Mouse (Mus musculus) adrenal gland, postnatal 25 days (tissue): ENCODE measurements at regions not wholly inside any gene's neighbourhood (a gene's known extent, or its start where the extent isn't known, plus 50 kb on each side); places are given as distances from the start of the nearest gene placed in this dataset.
"Not testable (repeated sequence)": the region's sequence is repeated elsewhere in the genome, so short reads cannot be mapped to it uniquely, and the experiment has no call there.

Source experiments
- DNase-seq: peaks from one replicate; pipeline ENCODE4 v3.0.0; 2021; ENCODE audit warnings: mixed read lengths

GRCm38 (mm10) chr12:77854281-77855075 lies 339.6 kb upstream of the Gm6657 start:
- DNase-seq = no peak

- DNase-seq = no peak
Observed at GRCm38 (mm10) chr12:77855796-77856195, 338.2 kb upstream of the Gm6657 start.

GRCm38 (mm10) chr12:77857281-77857680 lies 336.8 kb upstream of the Gm6657 start:
- no peak for DNase-seq

GRCm38 (mm10) chr12:77860769-77861557 lies 333.1 kb upstream of the Gm6657 start:
- DNase-seq = no peak

GRCm38 (mm10) chr12:77867947-77868495 lies 326.0 kb upstream of the Gm6657 start:
- no peak for DNase-seq

- no peak for DNase-seq
Observed at GRCm38 (mm10) chr12:77869296-77869695, 324.7 kb upstream of the Gm6657 start.

- DNase-seq = no peak
Observed at GRCm38 (mm10) chr12:77887335-77887734, 306.7 kb upstream of the Gm6657 start.

- no peak for DNase-seq
Observed at GRCm38 (mm10) chr12:77891452-77891851, 302.6 kb upstream of the Gm6657 start.

- no peak for DNase-seq
Observed at GRCm38 (mm10) chr12:77894238-77894637, 299.8 kb upstream of the Gm6657 start.

GRCm38 (mm10) chr12:77895508-77895907 lies 298.5 kb upstream of the Gm6657 start:
- no peak for DNase-seq

- not testable (repeated sequence) for DNase-seq
Observed at GRCm38 (mm10) chr12:77898974-77899373, 295.1 kb upstream of the Gm6657 start.

- no peak for DNase-seq
Observed at GRCm38 (mm10) chr12:77901254-77901653, 292.8 kb upstream of the Gm6657 start.

- no peak for DNase-seq
Observed at GRCm38 (mm10) chr12:77912863-77913554, 281.0 kb upstream of the Gm6657 start.

- no peak for DNase-seq
Observed at GRCm38 (mm10) chr12:77928729-77929128, 265.3 kb upstream of the Gm6657 start.

GRCm38 (mm10) chr12:77929571-77929970 lies 264.5 kb upstream of the Gm6657 start:
- DNase-seq = no peak

- no peak for DNase-seq
Observed at GRCm38 (mm10) chr12:77943960-77944359, 250.1 kb upstream of the Gm6657 start.

- peak; percentile 10 for DNase-seq
Observed at GRCm38 (mm10) chr12:77949474-77950017, 244.5 kb upstream of the Gm6657 start.

GRCm38 (mm10) chr12:77952492-77952891 lies 241.6 kb upstream of the Gm6657 start:
- DNase-seq = no peak

GRCm38 (mm10) chr12:77962631-77963030 lies 231.4 kb upstream of the Gm6657 start:
- DNase-seq = no peak

GRCm38 (mm10) chr12:77968543-77968942 lies 225.5 kb upstream of the Gm6657 start:
- no peak for DNase-seq

- DNase-seq = no peak
Observed at GRCm38 (mm10) chr12:77970026-77970425, 224.0 kb upstream of the Gm6657 start.

GRCm38 (mm10) chr12:77972165-77972564 lies 221.9 kb upstream of the Gm6657 start:
- peak; percentile 10 for DNase-seq
